Mouse (Mus musculus) olfactory bulb, adult 2 months (tissue): Measurements from ENCODE around the gene Ppfibp1.

Experiments used
- CTCF ChIP-seq: fragments of 200-500 bp; IDR thresholded peaks from 2 replicates; pipeline ENCODE4 v1.5.1; 2012; ENCODE audit warnings: low read depth, mild to moderate bottlenecking, low read length, moderate library complexity; ENCODE audit not compliant: insufficient read depth
- POLR2A ChIP-seq: fragments of 200-500 bp; IDR thresholded peaks from 2 replicates; pipeline ENCODE4 v1.6.1; 2012; ENCODE audit warnings: mild to moderate bottlenecking, low read depth, low read length, moderate library complexity; ENCODE audit not compliant: insufficient read depth

DNA sequence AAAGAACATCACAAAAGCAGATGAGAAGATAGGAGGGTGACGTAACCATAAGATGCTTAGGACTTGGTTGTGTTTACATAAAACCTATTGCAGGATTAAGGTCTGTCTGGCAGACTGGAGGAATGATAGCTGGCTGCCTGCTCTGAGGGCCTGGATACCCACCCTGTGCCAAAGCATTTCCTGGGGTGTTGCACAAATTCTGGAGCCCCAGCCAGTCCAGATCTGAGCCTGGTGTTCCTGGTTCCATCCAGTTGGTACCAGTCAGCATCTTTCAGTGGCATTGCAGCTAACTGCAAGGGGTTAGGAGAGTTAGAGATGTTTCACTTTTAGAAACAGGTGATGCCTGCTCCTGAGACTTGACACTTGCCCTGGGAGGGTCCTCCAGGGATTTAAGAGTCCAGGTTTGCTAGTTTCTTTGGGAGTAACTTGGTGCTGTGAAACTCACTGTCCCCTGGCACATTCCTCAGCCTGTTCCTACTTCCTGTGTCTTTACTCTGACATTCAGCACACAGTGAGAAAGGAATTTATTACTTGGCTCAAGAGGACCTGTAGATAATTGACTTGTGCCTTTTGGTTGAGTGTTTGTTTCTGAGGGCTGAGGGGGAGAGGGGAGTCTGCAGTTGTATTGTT, 90.9 kb downstream of the Ppfibp1 start:
- TF ChIP-seq CTCF (no peak), POLR2A (no peak)
